Mouse (Mus musculus) right cerebral cortex, postnatal 25 days (tissue): Measurements from ENCODE around the gene Cenpo.
"Not testable (repeated sequence)": the region's sequence is repeated elsewhere in the genome, so short reads cannot be mapped to it uniquely, and the experiment has no call there.

Experiments used
- DNase-seq: peaks from one replicate; pipeline ENCODE4 v3.0.0; 2022

Gene Cenpo

DNA sequence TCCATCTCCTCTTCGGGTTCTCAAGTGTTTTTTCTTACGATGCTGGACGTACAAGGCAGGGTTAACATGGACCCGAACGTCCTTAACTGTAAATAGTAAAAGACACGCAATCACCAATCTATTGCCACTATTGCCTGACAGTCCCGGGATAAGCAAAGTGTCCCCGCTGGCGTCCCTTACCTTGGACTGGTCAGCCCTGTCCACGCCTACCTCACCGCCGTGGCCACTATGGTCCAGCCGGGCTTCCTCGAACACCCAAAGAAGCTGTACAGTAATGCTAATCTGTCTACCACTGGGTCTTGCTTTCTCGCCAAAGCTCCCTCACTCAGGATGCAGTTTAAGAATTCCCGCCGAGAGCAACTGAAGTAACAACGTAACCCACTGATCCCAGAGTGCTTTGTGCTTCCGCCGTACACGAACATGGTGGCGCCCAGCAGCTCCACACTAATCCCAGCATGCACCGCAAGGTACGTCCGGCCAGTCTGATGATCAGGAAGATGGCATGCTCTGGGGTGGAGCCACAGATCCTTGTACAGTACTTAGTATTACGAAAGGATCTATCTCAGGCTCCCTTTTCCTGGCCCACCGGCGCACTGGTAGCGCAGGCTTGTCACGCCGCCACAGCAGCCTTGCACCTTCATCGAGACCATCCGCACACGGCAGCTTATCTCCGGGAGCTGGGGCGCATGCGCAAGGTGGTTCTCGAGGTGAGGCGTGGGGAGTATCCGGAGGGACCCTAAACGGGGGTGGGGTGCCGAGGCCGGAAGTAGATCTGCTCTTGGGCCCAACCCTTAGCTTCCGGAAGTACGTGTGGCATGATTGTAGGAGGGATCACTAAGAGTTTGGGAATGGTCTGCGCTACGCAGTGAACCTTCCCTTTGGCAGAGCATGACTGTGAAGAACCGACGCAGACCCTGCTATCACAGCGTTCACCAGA lies at the start of gene Cenpo, which contains the start of gene Ptrhd1:
Gene Cenpo, minus strand, starts transcription at position 723 of the 937 bp plus-strand sequence.
Gene Ptrhd1, plus strand, starts transcription at position 456 of the 937 bp plus-strand sequence.
- peak; percentile 96 for DNase-seq

DNA sequence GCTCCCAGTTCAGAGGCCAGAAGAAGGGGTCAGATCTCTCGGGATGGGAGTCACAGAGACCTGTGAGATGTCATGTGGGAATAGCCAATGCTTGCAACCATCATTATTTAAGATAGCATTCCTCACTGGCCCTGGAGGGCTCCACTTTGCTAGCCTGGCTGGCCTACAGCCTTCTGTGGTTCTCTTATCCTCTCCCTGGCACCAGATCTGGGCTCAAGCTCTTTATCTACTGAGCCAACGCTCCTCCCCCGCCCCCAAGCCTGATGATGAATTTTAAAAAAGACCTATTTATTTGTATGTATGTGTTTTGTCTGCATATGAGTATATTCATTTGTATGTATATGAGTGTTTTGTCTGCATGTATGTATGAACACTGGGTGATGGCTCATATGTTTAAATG lies 45.8 kb upstream of the Cenpo start:
- DNase-seq = no peak

DNA sequence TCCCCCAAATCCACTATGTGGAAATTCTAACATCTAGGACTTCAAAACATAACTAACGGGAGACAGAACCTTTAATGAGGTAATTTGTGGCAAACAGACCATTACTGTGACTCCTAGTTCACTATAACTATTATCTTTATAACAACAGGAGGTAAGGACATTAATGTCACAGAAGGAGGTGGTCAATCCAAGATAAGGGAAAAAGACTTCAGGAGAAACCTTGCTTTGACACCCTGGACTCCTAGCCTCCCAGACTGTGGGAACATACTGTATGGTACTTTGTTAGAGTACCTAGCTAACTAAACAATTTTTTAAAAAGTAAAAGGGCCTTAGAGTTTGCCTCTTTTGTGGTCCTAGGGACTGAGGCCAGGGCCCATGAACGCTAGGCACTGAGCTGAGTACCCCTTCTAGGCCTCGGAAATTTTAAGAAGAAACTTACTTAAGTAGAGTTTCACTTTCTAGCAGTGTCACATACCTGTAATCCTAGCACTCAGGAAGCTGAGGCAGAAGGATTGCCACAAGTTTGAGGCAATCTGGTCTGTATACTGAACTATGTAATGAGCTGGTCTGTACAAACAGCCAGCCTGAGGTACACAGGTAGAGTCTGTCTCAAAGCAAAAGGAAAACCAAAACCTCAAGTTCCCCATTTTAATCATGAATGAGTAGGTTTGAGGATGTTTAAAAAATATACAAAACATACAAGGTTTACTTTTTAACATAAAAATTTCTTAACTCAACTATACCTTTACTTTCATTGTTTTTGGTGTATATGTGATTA lies 45.1 kb upstream of the Cenpo start:
- no peak for DNase-seq

DNA sequence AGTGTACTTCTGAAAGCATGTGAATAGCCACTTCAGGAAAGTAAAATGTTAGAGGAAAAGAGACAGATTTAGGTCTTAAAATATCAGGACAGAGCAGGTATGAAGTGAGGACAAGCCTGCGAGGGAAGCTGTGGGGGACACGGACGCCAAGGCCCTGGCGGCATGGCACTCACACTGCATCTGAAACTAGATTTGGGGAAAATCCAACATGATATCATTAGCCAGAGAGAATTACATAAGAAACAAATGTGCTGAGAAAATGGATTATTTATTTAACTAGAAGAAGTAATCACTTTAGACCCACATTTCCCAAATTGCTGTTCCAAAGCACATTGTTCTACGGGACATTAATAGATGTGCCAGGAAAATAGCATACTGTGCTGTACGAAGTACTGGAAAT lies 37.0 kb upstream of the Cenpo start:
- no peak for DNase-seq

DNA sequence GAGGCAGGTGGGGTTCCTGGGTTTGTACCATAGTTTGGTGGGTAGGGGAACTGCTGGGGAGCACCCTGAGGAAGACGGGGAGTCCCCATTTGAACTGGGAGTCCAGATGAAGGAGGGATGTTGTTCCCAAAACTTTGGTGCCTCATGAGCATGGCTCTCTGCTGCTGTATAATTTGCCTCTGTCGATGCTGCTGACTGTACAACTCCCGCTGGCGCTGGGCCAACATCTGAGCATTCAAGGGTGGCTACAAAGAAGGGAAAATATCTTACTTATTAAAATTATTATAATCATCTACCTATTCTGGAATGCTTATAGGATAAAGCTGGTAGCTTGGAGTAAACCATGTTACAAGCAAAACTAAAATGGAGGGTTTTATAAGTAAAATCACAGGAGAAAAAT lies 33.7 kb upstream of the Cenpo start:
- DNase-seq = no peak

DNA sequence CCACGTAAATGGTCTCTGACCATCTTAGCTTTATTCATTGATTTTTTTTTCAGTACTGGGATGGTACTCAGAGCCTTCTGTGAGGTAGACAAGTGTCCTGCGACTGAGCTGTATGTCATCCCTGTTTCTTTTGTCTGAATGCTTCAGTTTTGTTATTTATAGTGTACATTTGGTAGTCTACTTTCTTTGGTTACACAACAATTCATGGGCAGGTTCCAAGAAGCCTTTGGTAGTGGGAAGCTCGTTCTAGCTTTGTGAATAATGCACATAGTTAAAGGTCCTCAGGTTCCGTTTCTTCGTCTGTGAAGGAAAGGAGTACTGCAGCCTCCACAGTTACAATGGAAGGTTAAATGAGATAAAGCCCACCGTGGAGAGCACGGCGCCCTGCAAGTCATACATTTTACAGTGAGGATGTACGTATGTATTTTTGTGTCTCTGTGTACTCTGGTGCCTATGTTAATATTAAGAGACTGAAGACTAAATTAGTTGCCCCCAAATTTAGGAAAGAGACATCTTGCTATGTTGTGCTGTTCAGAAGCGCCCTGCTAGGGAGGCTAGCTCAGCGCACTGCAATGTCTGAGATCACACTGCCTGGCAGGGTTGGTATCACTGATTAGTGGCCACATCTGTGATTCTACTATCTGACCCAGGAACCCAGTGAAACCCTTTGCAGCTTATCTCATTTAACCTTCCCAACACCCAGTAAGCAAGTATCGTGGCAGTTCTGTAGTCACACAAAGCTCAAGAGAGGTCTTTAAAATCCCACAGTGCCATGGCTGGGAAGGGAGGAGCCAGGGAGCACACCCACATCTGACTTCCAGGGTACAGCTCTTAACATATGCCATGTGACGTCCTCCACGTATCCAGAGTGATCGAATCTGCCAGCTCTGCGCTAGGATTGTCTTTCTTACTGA lies 18.9 kb upstream of the Cenpo start:
- DNase-seq = no peak

DNA sequence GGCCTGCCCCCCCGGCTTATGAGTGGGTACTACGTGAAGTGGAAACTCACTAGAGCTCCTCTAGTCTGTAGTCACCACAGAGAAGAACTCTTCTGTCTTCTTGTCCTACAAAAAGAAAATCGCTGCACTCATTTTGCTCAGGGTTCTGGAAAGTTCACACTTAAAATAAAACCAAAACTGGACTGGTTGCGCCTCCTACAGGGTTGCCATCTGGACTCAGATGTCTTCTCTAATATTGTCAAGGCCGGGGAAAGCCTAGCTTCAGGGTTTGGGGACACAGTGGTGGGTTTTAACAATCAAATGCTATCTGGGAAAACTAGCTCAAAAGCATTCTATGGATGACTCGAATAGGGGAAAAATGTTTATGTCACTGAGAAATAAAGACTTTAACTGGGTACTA lies 15.7 kb upstream of the Cenpo start:
- DNase-seq = no peak

DNA sequence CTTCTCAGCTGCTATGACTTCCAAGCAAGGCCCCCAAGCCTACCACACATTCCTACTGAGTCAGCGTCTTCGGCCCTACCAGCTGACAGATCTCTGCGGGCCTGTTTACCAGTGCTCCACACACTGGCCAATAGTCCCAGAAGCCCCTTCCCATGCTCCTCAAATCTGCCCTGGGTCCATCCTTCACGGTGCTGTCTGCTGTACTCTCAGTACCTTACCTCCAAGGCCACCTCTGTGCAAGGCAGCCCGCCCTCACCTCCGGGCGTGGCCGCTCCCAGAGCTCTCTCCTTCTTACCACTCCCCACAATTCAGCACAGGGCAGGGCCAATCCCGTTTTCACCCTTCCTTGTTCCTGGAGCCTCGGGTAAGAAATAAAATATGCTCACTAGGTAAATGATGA lies 11.6 kb upstream of the Cenpo start:
- no peak for DNase-seq

DNA sequence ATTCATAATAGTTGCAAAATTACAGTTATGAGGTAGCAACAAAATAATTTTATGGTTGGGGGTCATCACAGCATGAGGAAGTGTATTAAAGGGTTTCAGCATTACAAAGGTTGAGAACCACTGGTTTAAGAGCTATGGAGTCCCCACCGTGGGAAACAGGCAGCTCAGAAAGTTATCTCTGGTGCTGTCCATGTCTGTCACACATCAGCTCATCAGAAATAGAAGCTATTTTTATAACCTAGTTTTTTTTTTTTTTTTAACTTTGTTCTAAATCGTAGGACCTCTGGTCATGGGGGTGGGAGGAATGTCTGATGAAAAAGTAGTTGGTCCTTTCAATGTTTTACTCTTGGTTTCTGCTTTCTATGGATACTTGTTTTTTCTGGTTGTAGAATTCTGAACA lies 9.7 kb upstream of the Cenpo start:
- no peak for DNase-seq

DNA sequence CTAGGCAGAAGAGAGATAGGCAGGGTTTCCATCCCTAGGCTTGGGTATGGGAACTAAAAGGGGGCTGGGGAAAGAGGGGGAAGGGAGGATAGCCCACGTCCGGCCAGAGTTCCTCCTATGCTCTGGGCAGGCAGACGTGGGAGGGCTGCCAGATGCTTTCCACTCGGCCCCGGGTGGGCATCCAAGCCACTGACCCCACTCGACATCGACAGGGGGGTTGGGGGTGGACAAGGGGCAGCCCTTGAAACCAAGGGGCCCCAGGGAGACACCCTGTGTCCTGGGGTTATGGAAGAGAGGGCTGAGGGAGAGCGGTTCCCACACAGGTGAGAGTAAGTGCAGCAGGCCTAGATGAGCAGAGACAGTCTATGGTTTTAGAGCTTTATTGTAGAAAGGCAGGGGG lies 6.2 kb upstream of the Cenpo start:
- DNase-seq = not testable (repeated sequence)

DNA sequence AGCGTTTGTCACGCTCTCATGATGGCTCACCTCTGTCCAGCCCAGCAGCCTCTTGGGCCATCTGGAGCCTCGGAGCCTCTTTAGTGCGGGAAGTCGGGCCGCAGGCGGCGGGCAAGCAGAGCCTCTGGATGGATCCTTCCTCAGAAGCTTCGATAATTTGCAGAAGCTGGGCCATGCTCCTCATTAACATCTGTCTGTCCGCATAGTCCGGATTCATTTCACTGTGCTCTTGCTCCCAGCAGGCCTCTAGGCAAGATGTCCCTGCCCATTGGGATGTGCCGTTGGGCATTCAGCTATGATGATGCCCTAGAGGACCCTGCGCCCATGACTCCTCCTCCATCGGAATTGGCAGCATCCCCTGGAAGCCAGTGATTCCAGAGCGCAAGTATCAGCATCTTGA lies 3.4 kb upstream of the Cenpo start:
- DNase-seq = no peak

DNA sequence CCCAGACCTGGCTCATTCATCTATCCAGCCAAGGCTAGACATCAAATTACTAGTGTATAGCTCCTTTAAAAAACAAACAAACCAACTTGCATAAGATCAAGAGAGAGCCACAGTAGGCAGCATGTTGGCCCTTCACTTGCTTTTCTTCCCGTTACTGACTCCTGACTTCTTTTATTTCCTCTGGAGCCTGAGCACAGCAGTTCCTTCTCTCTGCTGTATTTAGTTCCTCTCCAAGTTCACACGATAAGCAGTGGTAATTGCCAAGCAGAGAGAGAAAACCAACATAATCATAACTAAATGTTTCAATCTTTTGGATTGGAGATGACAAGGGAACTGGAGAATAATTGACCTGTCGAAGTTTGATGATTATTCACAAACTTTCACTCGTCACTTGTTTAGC lies 1.3 kb downstream of the Cenpo start:
- DNase-seq = no peak

DNA sequence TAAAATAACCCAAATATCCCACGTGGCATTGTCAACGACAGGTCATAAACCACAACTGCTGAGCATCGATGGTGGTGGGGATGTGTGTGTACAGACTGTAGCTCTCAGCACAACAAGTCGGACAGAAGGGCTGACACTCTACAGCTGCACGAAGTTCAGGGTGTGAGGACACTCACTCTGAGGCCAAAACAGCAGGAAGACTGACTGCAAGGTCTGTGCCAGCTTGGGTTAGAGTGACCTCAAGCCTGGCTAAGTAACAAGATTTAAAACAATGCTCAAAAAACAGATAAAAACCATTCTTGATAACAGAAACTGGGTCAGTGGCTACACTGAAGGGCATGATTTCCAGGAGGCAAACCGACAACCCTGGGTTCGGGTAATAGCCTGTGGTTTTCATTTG lies 3.9 kb downstream of the Cenpo start:
- DNase-seq = no peak

DNA sequence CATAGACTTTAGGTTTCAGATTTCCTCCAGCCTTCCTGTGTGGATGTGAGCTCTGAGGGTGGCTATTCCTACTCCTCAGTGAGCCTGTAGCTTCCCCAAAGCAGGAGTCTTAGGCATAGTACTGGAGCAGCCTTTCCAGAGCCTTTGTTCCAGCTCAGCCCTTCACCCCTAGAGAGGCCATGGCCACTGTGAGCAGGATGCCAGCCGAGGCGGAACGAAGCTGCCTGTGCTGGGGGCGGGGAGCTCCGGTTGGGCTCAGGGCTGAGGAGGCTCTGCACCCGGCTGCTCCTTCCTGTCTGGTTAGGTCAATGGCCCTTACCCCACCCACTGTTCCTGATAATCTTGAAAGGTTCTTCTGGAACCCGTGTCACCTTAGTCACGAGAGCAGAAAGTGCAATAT lies 21.2 kb downstream of the Cenpo start:
- DNase-seq = no peak

DNA sequence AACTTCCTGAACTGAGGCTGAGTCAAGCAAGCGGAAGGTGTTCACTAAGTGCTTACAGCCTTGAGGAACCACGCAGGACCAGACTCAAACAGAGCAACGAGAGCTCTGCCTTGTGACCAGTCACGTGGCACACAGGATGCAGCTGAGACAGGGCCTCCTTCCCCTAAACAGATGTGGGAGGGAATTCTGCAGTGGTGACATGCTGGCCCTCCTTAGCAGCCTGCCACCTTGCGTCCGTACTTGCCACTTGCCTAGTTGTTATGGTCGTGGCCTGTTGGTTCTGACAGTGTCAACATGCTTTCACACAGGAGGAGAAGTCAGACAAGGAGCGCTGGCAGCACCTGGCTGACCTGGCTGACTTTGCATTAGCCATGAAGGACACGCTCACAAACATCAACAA lies 22.9 kb downstream of the Cenpo start:
- DNase-seq = no peak

DNA sequence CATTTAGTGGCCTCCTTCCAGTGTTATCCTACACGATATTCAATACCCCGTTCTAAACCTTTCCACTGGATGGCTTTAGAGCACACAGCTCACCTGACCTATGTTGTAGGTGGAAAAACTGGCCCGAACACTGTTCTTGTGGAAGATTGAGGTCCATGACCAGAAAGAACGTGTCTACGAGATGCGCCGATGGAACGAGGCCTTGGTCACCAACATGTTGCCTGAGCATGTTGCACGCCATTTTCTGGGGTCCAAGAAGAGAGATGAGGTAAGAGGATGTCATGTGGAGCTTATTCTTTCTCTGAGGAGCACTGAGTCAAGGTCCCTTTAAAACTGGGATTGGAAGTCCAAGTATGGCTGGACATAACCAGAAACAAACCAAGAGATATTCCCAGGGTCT lies 24.9 kb downstream of the Cenpo start:
- DNase-seq = no peak

DNA sequence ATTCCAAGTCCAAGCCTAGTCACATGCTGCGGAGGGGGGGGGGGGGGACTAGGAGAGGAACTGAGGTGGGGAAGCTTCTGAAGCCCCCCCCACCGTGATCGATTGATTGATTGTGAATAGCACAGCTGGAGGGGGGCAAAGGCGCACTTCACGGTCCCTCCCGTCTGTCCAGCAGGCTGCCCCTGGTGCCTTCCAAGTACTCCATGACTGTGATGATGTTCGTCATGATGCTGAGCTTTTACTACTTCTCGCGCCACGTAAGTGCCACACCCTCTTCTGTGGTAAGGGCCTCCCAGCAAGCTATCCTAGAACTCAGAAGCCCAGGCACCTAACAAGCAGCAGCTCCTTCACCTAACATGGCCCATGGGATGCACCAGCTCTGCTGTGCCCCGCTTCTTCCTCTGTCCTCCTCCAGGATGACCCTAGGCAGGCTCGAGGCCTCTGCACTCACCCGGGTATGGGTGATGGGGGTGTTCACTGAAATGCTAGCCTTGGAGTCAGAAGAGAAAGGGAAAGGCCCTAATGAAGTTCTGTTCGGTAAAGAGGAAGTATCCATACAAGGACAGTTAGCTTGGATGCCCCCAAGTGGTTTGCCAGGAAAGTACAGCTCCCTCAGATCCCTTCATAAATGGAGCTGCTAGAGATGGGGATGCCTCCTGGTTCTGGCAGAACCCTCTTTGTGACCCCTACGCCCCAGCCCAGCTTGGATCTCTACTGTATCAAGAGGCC lies 25.5 kb downstream of the Cenpo start:
- peak; percentile 57 for DNase-seq

DNA sequence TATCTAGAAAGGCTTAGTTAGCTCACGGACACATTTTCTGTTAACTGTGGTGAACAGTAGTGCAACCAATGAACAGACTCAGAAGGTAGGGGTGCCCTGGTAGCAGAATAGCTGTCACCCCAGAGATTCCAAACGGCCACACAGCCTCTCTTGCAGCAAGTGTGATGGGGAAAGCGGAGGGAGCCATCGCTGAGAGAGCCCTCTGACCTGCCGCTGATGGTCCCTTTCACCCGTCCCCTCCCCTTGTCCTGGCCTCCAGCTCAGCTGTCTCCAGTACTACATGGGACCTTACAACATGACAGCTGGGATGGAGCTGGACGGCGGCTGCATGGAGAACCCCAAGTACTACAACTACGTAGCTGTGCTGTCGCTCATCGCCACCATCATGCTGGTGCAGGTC lies 28.0 kb downstream of the Cenpo start:
- no peak for DNase-seq

DNA sequence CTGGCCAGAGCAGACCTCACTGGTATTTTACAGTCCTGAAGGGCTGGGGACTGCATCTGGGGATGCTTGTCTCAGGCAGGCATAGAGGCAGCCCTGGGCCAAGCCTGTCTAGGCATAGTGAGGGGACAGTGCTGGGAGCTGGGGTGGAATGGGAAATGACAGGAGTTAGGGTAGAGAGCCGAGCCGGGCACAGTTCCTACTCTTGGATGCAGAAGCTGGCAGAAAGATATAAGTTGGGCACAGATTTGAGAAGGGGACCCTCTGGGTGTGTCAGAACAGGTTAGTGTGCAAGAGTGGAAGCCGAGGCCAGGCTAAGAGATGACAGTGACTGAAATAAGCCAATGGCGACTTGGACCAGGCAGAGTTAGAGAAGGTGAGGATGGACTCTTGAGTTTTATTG lies 31.9 kb downstream of the Cenpo start:
- no peak for DNase-seq

DNA sequence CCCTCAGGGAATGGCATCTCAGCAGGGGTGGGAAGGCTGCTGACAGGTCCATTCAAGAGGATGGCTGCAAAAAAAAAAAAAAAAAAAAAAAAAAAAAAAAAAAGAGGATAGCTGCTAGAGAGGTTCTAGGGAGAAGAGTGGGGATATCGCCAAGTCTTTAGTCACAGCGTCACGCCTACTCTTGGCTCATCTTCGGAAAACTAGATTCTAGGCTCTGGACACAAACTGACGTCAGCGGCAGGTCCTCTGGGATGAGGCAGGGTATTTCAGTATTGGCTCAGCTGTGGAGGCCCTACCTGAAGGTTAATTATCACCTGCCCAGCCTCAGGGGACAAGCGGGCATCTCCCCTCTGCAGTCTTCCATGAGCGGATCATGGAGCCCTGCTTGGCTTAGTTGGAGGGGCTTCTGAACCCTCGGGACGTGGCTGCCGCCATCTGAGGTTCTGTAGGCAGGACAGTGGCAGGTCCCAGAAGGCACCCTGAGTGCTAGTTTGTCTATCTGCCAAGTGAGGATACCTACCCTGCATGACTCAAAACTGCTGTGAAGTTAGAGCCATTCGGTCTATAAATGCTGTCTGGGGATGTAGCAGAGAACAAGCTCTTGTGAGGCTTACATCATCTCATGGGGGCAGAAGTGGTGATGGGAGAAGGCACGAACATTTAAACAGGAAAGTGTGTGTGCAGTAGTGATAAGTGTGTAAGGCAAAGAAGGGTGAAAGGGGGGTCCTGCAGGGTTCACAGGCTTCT lies 32.5 kb downstream of the Cenpo start:
- DNase-seq = peak; percentile 73

DNA sequence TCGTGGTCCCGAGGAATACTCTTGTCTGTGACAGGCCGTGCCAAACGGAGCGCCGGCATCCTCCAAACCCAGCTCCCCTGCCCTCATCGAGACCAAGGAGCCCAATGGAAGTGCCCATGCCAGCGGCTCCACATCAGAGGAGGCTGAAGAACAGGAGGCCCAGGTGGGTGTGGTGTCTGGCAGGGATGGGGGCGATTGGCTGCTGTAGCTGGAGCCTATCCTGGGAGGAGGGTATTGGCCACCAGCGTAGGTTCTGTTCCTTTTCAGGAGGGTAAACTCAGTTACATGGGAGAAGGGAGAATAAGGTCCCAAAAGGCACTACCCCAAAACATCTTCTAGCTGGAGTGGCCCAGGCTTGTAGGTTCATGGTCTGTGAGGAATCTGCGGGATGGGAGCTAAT lies 34.8 kb downstream of the Cenpo start:
- DNase-seq = no peak

DNA sequence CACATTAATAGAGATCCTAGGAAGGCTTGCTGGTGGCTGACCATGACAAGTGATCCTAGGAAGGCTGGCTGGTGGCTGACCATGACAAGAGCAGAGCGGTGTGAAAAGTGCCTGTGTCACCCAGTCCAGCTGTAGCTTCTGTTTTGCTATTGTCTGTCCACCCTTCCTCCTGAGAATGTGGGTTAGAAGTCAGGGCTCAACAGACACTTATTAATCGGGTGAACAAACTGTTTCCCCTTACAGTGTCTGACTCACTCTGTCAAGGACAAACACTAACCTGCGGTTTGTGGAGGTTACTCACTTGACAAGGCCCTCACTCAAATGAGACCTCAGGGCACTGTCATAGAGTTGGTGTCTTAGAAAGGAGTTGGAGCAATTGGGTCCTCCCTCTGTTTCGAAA lies 35.4 kb downstream of the Cenpo start:
- DNase-seq = no peak
